Mouse (Mus musculus) ES-Bruce4 (cell line): Measurements from ENCODE around the gene Ltf. TPM values are rescaled to one million over a fixed set of nuclear protein-coding genes. Genes with fewer than 3 reads are reported as not detected.

Experiments
- H3K27ac ChIP-seq: 2 replicates; pipeline ENCODE4 v1.5.1; 2012; ENCODE audit warnings: low read length, inconsistent platforms; ENCODE audit not compliant: insufficient read depth
- H3K27me3 ChIP-seq: 2 replicates; pipeline ENCODE4 v1.6.1; 2012; ENCODE audit warnings: mild to moderate bottlenecking, low read length, inconsistent platforms; ENCODE audit not compliant: control insufficient read depth, poor library complexity, insufficient read depth, severe bottlenecking
- H3K36me3 ChIP-seq: 2 replicates; pipeline ENCODE4 v1.6.1; 2012; ENCODE audit warnings: inconsistent platforms, mild to moderate bottlenecking, low read length, moderate library complexity; ENCODE audit not compliant: control insufficient read depth, poor library complexity, insufficient read depth, severe bottlenecking
- H3K4me1 ChIP-seq: one replicate; pipeline ENCODE4 v1.8.1; 2011; ENCODE audit warnings: low read length; ENCODE audit not compliant: control insufficient read depth, insufficient read depth
- H3K4me3 ChIP-seq: 2 replicates; pipeline ENCODE4 v1.5.1; 2011; ENCODE audit warnings: low read depth, mild to moderate bottlenecking, low read length
- H3K9ac ChIP-seq: 2 replicates; pipeline ENCODE4 v1.6.1; 2012; ENCODE audit warnings: low read depth, mild to moderate bottlenecking, inconsistent platforms; ENCODE audit not compliant: poor library complexity, severe bottlenecking
- H3K9me3 ChIP-seq: replicated peaks from 2 replicates; pipeline ENCODE4 v1.6.1; 2012; ENCODE audit warnings: mild to moderate bottlenecking, low read length, inconsistent platforms; ENCODE audit not compliant: control insufficient read depth, poor library complexity, insufficient read depth, severe bottlenecking
- CTCF ChIP-seq: IDR thresholded peaks from one replicate; pipeline ENCODE4 v1.8.1; 2011; ENCODE audit warnings: low read depth, low read length
- EP300 ChIP-seq: IDR thresholded peaks from 2 replicates; pipeline ENCODE4 v1.6.1; 2011; ENCODE audit warnings: low read depth, low read length; ENCODE audit not compliant: insufficient read depth
- POLR2A ChIP-seq: IDR thresholded peaks from one replicate; pipeline ENCODE4 v1.8.1; 2011; ENCODE audit warnings: low read length; ENCODE audit not compliant: insufficient read depth
- polyA plus RNA-seq: library from polyadenylated mRNA; stranded (reverse); fragments of >200 nt; gene quantifications from 2 replicates; pipeline ENCODE4 v1.2.4, GENCODE M21; 2011; ENCODE audit warnings: low read depth; ENCODE audit not compliant: missing spikeins, insufficient read depth, insufficient read length

The Ltf gene
- polyA plus RNA-seq, 1 experiment, result not detected

DNA sequence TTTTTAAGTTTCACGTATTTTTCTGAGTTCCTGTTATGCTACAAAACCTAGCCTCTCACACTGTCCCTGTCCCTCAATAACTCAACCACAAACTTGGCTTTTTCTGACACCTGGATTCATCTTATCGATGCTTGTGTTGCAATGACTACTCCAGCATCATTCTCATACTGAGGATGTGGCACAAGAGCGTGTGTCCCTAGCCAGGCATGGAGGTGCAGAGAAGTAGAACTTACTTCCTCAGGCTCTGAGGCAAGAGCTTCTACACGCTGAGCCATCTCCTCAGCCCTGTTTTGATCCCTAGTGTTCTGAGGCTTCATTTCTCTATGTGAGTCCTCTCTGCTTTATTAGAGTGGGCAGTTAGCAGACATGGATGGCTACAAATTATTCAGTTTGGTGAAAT lies 14.6 kb downstream of the Ltf start:
- H3K36me3 ChIP-seq, result no peaks in the 10 kb centered on the region
- no peaks in the 10 kb centered on the region for H3K27me3 ChIP-seq
- H3K4me1 ChIP-seq, result no peaks in the 10 kb centered on the region
- TF ChIP-seq POLR2A, result no peak
- no peak for TF ChIP-seq EP300
- no peak for TF ChIP-seq CTCF
- no peak overlapping the region for H3K9ac ChIP-seq
- no peak overlapping the region for H3K4me3 ChIP-seq
- no peak overlapping the region for H3K27ac ChIP-seq
- H3K9me3 ChIP-seq, result no peaks in the 10 kb centered on the region

DNA sequence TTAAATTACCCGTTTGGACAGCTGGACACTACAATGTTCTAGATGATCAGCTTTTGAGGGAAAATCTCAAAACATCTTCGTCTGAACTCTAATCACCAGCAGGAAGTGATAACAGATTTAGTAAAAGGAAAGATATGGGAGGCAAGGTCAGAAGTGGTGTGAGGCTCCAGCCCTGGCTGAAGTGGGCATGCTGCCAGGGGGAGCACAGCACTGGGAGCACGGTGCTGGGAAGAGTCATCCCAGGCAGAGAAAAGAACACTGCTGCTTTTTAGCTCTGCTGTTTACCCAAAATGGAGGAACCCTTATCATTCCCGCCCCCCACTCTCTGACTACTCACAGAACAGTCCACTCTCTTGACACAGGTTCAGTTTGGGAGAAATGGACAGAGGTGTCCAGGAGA lies 20.9 kb downstream of the Ltf start:
- TF ChIP-seq EP300, result no peak
- TF ChIP-seq CTCF, result no peak
- TF ChIP-seq POLR2A, result no peak
- no peak overlapping the region for H3K9ac ChIP-seq
- H3K9me3 ChIP-seq, result no peaks in the 10 kb centered on the region
- H3K36me3 ChIP-seq, result no peaks in the 10 kb centered on the region
- no peaks in the 10 kb centered on the region for H3K4me1 ChIP-seq
- H3K4me3 ChIP-seq, result no peak overlapping the region
- no peak overlapping the region for H3K27ac ChIP-seq
- H3K27me3 ChIP-seq, result no peaks in the 10 kb centered on the region

DNA sequence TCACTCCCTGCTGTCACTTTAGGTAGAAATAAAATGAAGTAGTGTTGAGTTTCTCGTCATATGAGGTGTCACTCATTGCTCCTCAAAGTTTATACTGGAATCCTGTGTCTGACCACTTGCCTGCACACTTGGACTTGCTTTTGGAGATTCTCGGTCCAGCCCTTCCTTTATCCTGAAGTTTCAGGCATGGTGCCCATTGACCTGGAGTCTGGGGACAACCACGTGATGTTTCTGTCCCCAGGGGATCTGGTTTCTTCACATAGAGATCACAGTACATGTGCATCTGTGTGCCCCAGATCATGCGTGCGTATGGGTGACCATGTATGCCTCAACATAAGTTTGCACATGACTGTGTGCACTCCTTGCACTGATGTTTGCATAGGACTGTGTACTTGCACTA lies 23.2 kb downstream of the Ltf start:
- no peaks in the 10 kb centered on the region for H3K27me3 ChIP-seq
- no peaks in the 10 kb centered on the region for H3K4me1 ChIP-seq
- H3K4me3 ChIP-seq, result no peak overlapping the region
- no peak overlapping the region for H3K27ac ChIP-seq
- H3K9ac ChIP-seq, result no peak overlapping the region
- H3K9me3 ChIP-seq, result no peaks in the 10 kb centered on the region
- no peak for TF ChIP-seq POLR2A
- no peak for TF ChIP-seq EP300
- no peak for TF ChIP-seq CTCF
- H3K36me3 ChIP-seq, result no peaks in the 10 kb centered on the region

DNA sequence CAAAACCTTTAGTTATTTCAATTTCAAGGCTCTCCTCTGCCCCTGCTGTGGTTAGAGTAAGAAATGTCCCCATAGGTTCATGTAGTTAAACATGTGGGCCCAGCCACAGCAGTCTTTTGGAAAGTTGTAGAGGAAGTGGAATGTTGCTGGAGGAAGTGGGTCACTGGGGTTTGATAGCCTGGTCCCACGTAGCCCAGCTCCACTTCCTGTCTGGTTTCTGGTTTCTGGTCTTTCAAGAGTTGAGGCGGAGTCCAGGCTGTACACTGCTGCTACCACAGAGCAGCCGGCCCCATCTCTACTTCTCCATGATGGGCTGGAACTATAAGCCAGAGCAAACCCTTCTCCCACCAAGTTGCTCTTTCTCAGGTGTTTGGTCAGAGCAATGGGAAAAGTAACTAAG lies 27.2 kb downstream of the Ltf start:
- H3K36me3 ChIP-seq, result no peaks in the 10 kb centered on the region
- no peaks in the 10 kb centered on the region for H3K9me3 ChIP-seq
- TF ChIP-seq CTCF (no peak), POLR2A (no peak), EP300 (no peak)
- no peak overlapping the region for H3K27ac ChIP-seq
- no peak overlapping the region for H3K9ac ChIP-seq
- no peak overlapping the region for H3K4me3 ChIP-seq
- H3K27me3 ChIP-seq, result no peaks in the 10 kb centered on the region
- H3K4me1 ChIP-seq, result no peaks in the 10 kb centered on the region

DNA sequence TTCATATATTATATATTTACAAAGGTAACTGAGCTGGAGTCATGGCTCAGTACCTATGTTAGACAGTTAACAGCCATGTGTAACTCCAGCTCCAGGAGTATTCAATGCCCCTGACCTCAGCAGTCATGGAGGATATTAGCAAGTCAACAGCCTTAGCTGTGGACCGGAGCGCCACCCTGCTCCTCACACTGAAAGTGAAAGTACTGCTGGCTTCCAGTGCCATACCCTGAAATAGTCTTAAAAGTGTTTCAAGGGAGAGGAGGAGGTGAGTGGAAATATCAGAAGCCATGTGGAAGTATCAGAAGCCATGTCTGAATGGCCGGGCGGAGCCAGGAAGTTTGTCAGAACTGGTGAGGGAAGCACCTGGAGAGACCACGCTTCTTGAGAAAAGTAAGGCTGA lies 28.2 kb downstream of the Ltf start:
- TF ChIP-seq EP300 (no peak), POLR2A (no peak), CTCF (no peak)
- Histone ChIP-seq H3K27ac (no peak overlapping the region), H3K36me3 (no peaks in the 10 kb centered on the region), H3K4me1 (no peaks in the 10 kb centered on the region), H3K9me3 (no peaks in the 10 kb centered on the region), H3K4me3 (no peak overlapping the region), H3K27me3 (no peaks in the 10 kb centered on the region), H3K9ac (no peak overlapping the region)

DNA sequence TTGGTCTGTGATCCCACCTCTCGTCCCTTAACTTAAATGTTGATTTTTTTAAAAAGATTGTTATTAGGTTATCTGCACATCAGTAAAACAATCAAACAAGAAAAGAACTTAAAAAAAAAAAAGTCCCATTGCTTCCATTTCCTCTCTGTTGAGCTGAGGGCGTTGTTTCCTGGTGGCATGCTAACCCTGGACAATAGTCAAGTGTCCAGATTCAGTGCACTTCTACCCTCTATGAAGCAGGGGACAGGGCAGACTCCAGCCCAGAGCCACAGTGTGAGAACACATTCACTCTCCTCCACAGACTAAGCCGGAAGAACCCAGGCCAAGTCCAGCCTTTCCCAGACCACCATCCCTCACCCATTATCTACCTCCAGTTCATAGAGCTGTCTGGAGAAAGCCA lies 29.4 kb downstream of the Ltf start:
- H3K9ac ChIP-seq, result no peak overlapping the region
- TF ChIP-seq EP300, result no peak
- TF ChIP-seq POLR2A, result no peak
- no peak for TF ChIP-seq CTCF
- no peaks in the 10 kb centered on the region for H3K4me1 ChIP-seq
- no peaks in the 10 kb centered on the region for H3K27me3 ChIP-seq
- H3K9me3 ChIP-seq, result no peaks in the 10 kb centered on the region
- H3K4me3 ChIP-seq, result no peak overlapping the region
- no peak overlapping the region for H3K27ac ChIP-seq
- no peaks in the 10 kb centered on the region for H3K36me3 ChIP-seq
